Mouse (Mus musculus): ENCODE data around the gene Mgmt.

DNA sequence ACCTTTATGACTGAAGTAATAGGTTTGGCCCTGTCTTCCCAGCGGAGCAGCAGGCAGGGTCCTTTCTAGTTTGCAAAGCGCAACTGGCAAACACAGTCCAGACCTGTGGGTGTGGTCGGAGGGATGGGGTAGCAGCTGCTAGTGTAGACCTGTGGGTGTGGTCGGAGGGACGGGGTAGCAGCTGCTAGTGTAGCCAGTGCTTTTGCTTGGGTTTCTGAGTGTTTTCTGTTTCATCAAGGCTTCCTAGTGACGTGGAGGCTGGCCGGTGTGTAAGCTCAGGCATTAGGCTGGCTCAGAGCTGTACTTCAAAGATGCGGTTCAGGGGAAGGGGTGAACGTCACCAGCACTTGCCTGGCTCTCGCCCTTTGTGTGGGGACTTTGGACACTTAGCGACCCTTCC, 106.3 kb downstream of the Mgmt start:
- TF ChIP-seq GATA1 (IDR thresholded peaks at IDR 0.05; ENCODE audit: low read length) (no peak), TAL1 (IDR thresholded peaks at IDR 0.05; ENCODE audit: low read length) (no peak)

Data from erythroblast, embryonic 14.5 days (primary cell).